19 mouse cellular contexts compared by ENCODE assay signal in genomic region chr10:127708850-127709370, GRCm38 (mm10). TPM values are rescaled to one million over a fixed set of nuclear protein-coding genes. Genes with fewer than 3 reads are reported as not detected.
DNase-seq lines count a peak whose midpoint lies in the region.
"Had no signal": no experiment of that assay in that cellular context is flagged by ENCODE, and none has a peak within 500 bp of the region (broad histone marks: within the 10 kb centered on the region; RNA-seq: fewer than 3 reads in every experiment).

No protein-coding gene starts in this region.

- peak; percentile 7 for DNase-seq in adrenal gland, postnatal 14 days
- DNase-seq in adrenal gland, postnatal 10 days, result no peak
- peak; percentile 62 for DNase-seq in NIH3T3 (ENCODE audit: low read depth)
- peak; percentile 55 for DNase-seq in R1 (ENCODE audit: low read depth, low spot score)
- no peak for DNase-seq in lung, postnatal 36 days
- DNase-seq in B cell, adult 2 months, result no peak
- DNase-seq: adrenal gland, postnatal 25 days; cerebellum, adult 11 months; cerebellum, adult 18-20 months; cerebellum, adult 8-10 months; cerebellum, adult 9-11 months; cerebellum, postnatal 14 days; cerebellum, postnatal 36 days; embryo, embryonic 11 days; forebrain, postnatal 0 days had no signal

RNA-seq across cellular contexts. Expression of gene Myo1a, which starts 3.9 kb away (rescaled TPM):
- total RNA-seq in adrenal gland, postnatal 14 days (2021), result 1.5 and 1.9 TPM in 2 replicates
- total RNA-seq in adrenal gland, postnatal 10 days (2021), result 1 to 10 TPM; 1.0 to 2.2 TPM
- total RNA-seq: common myeloid progenitor, adult 5-6 weeks had no signal

RNA-seq across cellular contexts. Expression of gene Tac2, which starts 15.4 kb away (rescaled TPM):
- not detected in 2 replicates for total RNA-seq in adrenal gland, postnatal 14 days (2021)
- not detected for total RNA-seq in adrenal gland, postnatal 10 days (2021)
- total RNA-seq: adrenal gland, adult 18-20 months; adrenal gland, postnatal 25 days; CH12.LX; common myeloid progenitor, adult 5-6 weeks; G1E had no signal

RNA-seq across cellular contexts. Expression of gene Zbtb39, which starts 30.4 kb away (rescaled TPM):
- 11.6 and 12.2 TPM in 2 replicates for total RNA-seq in adrenal gland, postnatal 14 days (2021)
- total RNA-seq in adrenal gland, postnatal 10 days (2021), result 10 to 100 TPM; 10.8 to 11.0 TPM

RNA-seq across cellular contexts. Expression of gene Nab2, which starts 40.5 kb away (rescaled TPM):
- total RNA-seq in adrenal gland, postnatal 14 days (2021), result 23.7 and 24.6 TPM in 2 replicates
- total RNA-seq in adrenal gland, postnatal 10 days (2021), result 10 to 100 TPM; 19.0 to 24.8 TPM

RNA-seq across cellular contexts. Expression of gene Nemp1, which starts 42.2 kb away (rescaled TPM):
- 9.2 and 9.4 TPM in 2 replicates for total RNA-seq in adrenal gland, postnatal 14 days (2021)
- 1 to 10 TPM; 7.8 to 9.4 TPM for total RNA-seq in adrenal gland, postnatal 10 days (2021)

Comparison
In these comparisons a context has a peak if more than half of its experiments do, and no peak if none do; other contexts are left out.
1. DNase-seq: peak in adrenal gland, postnatal 14 days (single experiment), NIH3T3 (single experiment) and R1 (single experiment); none in adrenal gland, postnatal 10 days (single experiment), lung, postnatal 36 days (single experiment) and B cell, adult 2 months (0 of 2).